Mouse (Mus musculus) T-cell, adult 2 months (primary cell): ENCODE measurements around the gene Dhx15.

Experiments used
- DNase-seq: peaks from one replicate; pipeline ENCODE4 v3.0.0; 2022; ENCODE audit warnings: low spot score

Gene Dhx15

GRCm38 (mm10) chr5:52110808-52111663 is 79.3 kb downstream of the Dhx15 start:
- DNase-seq: no peak
